Mouse (Mus musculus) small intestine, adult 2 months (tissue): ENCODE data around the gene Ppp1r1c. TPM values are rescaled to one million over a fixed set of nuclear protein-coding genes. Genes with fewer than 3 reads are reported as not detected.
A peak's percentile ranks its signal among the peaks of the same experiment; 100 is the strongest.

Experiments
- H3K27ac ChIP-seq: fragments of 200-500 bp; 2 replicates; pipeline ENCODE4 v1.5.1; 2012; ENCODE audit warnings: low read depth, low read length, control low read depth, inconsistent platforms; ENCODE audit not compliant: insufficient read depth
- H3K27me3 ChIP-seq: fragments of 200-500 bp; 2 replicates; pipeline ENCODE4 v1.6.1; 2012; ENCODE audit warnings: mild to moderate bottlenecking, moderate library complexity, low read length, inconsistent platforms; ENCODE audit not compliant: control insufficient read depth, insufficient read depth
- H3K36me3 ChIP-seq: fragments of 200-500 bp; 2 replicates; pipeline ENCODE4 v1.6.1; 2012; ENCODE audit warnings: mild to moderate bottlenecking, low read length, control low read depth, inconsistent platforms; ENCODE audit not compliant: control insufficient read depth, insufficient read depth
- H3K4me1 ChIP-seq: fragments of 200-500 bp; 2 replicates; pipeline ENCODE4 v1.6.1; 2012; ENCODE audit warnings: low read length, inconsistent platforms, mixed read lengths; ENCODE audit not compliant: control insufficient read depth, insufficient read depth, insufficient read length
- H3K4me3 ChIP-seq: fragments of 200-500 bp; 2 replicates; pipeline ENCODE4 v1.5.1; 2012; ENCODE audit warnings: low read depth, mild to moderate bottlenecking, control low read depth, inconsistent platforms, low read length, moderate library complexity
- CTCF ChIP-seq: fragments of 200-500 bp; IDR thresholded peaks from 2 replicates; pipeline ENCODE4 v1.5.1; 2012; ENCODE audit warnings: low read depth, mild to moderate bottlenecking, control low read depth, inconsistent platforms, low read length, moderate library complexity, mixed read lengths; ENCODE audit not compliant: insufficient replicate concordance, insufficient read length; ENCODE audit errors: extremely low read depth
- POLR2A ChIP-seq: fragments of 200-500 bp; IDR thresholded peaks from 2 replicates; pipeline ENCODE4 v1.6.1; 2012; ENCODE audit warnings: low read depth, mild to moderate bottlenecking, control low read depth, inconsistent platforms, low read length, moderate library complexity
- WGBS: fragments of 180-500 bp; shearing (Covaris S2); methylation state at CpG from one replicate; pipeline ENCODE4 v1.1.7; 2018; 5-methylcytosine and 5-hydroxymethylcytosine counted together
- polyA plus RNA-seq: library from polyadenylated mRNA; depleted of rRNA; stranded (reverse); fragments of >200 nt; gene quantifications from 2 replicates; pipeline ENCODE4 v1.2.3, GENCODE M21; 2012

Gene Ppp1r1c
- polyA plus RNA-seq, 1 experiment = not detected

- Histone ChIP-seq H3K27ac (no peak overlapping the region), H3K36me3 (peaks cover 7% of the 10 kb centered on the region), H3K4me1 (no peaks in the 10 kb centered on the region), H3K27me3 (no peaks in the 10 kb centered on the region), H3K4me3 (no peak overlapping the region)
- TF ChIP-seq POLR2A = no peak
- TF ChIP-seq CTCF = no peak
- WGBS = 73% methylated on average over 4 of the region's 4 CpGs
Observed at GRCm38 (mm10) chr2:79681672-79682071, 25.9 kb upstream of the Ppp1r1c start.

GRCm38 (mm10) chr2:79683258-79683657, 24.3 kb upstream of the Ppp1r1c start:
- 95% methylated on average over 4 of the region's 4 CpGs for WGBS
- no peak overlapping the region for H3K27ac ChIP-seq
- H3K4me1 ChIP-seq = no peaks in the 10 kb centered on the region
- no peak overlapping the region for H3K4me3 ChIP-seq
- peaks cover 7% of the 10 kb centered on the region for H3K36me3 ChIP-seq
- TF ChIP-seq CTCF = no peak
- TF ChIP-seq POLR2A = no peak
- H3K27me3 ChIP-seq = no peaks in the 10 kb centered on the region

- no peak overlapping the region for H3K4me3 ChIP-seq
- peaks cover 6% of the 10 kb centered on the region for H3K4me1 ChIP-seq
- no peaks in the 10 kb centered on the region for H3K36me3 ChIP-seq
- WGBS = 43% methylated on average over 3 of the region's 3 CpGs
- no peak for TF ChIP-seq CTCF
- TF ChIP-seq POLR2A = no peak
- H3K27ac ChIP-seq = no peak overlapping the region
- no peaks in the 10 kb centered on the region for H3K27me3 ChIP-seq
Observed at GRCm38 (mm10) chr2:79690838-79691237, 16.7 kb upstream of the Ppp1r1c start.

GRCm38 (mm10) chr2:79695190-79695589, 12.4 kb upstream of the Ppp1r1c start:
- Histone ChIP-seq H3K36me3 (no peaks in the 10 kb centered on the region), H3K4me1 (peaks cover 11% of the 10 kb centered on the region), H3K4me3 (no peak overlapping the region), H3K27me3 (no peaks in the 10 kb centered on the region), H3K27ac (peak overlapping the region; percentile 92)
- TF ChIP-seq POLR2A (no peak), CTCF (no peak)
- 29% methylated on average over 4 of the region's 4 CpGs for WGBS

GRCm38 (mm10) chr2:79695939-79696338, 11.6 kb upstream of the Ppp1r1c start:
- H3K4me1 ChIP-seq = peaks cover 11% of the 10 kb centered on the region
- no peak overlapping the region for H3K27ac ChIP-seq
- TF ChIP-seq POLR2A = no peak
- no peak for TF ChIP-seq CTCF
- WGBS = 78% methylated on average over 12 of the region's 12 CpGs
- no peak overlapping the region for H3K4me3 ChIP-seq
- H3K36me3 ChIP-seq = no peaks in the 10 kb centered on the region
- H3K27me3 ChIP-seq = no peaks in the 10 kb centered on the region

GRCm38 (mm10) chr2:79696478-79697230, 10.9 kb upstream of the Ppp1r1c start:
- H3K27me3 ChIP-seq = no peaks in the 10 kb centered on the region
- TF ChIP-seq CTCF = no peak
- no peak for TF ChIP-seq POLR2A
- no peak overlapping the region for H3K4me3 ChIP-seq
- no peaks in the 10 kb centered on the region for H3K36me3 ChIP-seq
- WGBS = 87% methylated on average over 10 of the region's 10 CpGs
- H3K4me1 ChIP-seq = peaks cover 11% of the 10 kb centered on the region
- peak overlapping the region; percentile 53; the same call in 1 of the 2 replicates for H3K27ac ChIP-seq

GRCm38 (mm10) chr2:79698166-79698565, 9.4 kb upstream of the Ppp1r1c start:
- peaks cover 9% of the 10 kb centered on the region for H3K4me1 ChIP-seq
- H3K4me3 ChIP-seq = no peak overlapping the region
- no peaks in the 10 kb centered on the region for H3K36me3 ChIP-seq
- H3K27me3 ChIP-seq = no peaks in the 10 kb centered on the region
- TF ChIP-seq CTCF (no peak), POLR2A (no peak)
- WGBS = 36% methylated on average over 2 of the region's 2 CpGs
- peak overlapping the region; percentile 35; the same call in 1 of the 2 replicates for H3K27ac ChIP-seq
